Mouse (Mus musculus): ENCODE data around the gene Erf. TPM values are rescaled to one million over a fixed set of nuclear protein-coding genes. Genes with fewer than 3 reads are reported as not detected.

The Erf gene
- polyA plus RNA-seq, 1 experiment from 2014 or later = 18.8 TPM

DNA sequence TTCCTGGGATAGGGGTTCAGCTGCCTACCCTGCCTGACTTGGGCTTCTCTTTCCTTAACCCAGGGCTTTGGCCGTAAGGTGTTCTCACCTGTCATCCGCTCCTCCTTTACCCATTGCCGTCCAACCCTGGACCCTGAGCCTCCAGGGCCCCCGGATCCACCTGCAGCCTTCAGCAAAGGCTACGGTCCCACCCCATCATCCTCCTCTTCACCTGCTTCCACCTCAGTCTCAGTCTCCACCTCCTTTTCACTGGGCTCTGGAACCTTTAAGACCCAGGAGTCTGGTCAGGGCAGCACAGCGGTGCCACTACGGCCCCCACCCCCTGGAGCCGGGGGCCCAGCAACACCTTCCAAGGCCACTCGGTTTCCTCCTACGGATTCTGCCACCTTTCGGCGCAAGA lies 37.5 kb upstream of the Erf start:
- Histone ChIP-seq H3K27me3 (no peaks in the 10 kb centered on the region), H3K9me3 (no peaks in the 10 kb centered on the region), H3K9ac (no peak overlapping the region), H3K27ac (no peak overlapping the region), H3K4me2 (no peak overlapping the region), H3K4me1 (peaks cover 25% of the 10 kb centered on the region), H3K4me3 (no peak overlapping the region), H3K36me3 (peaks cover 84% of the 10 kb centered on the region)
- ATAC-seq (ENCODE audit: borderline replicate concordance, extremely low read depth, low FRiP score, low TSS enrichment) = no peak
- 89% methylated on average over 12 of the region's 12 CpGs for WGBS

- H3K4me2 ChIP-seq = no peak overlapping the region
- 73% methylated on average over 8 of the region's 8 CpGs for WGBS
- H3K9ac ChIP-seq = no peak overlapping the region
- H3K9me3 ChIP-seq = no peaks in the 10 kb centered on the region
- no peak overlapping the region for H3K4me3 ChIP-seq
- ATAC-seq (ENCODE audit: borderline replicate concordance, extremely low read depth, low FRiP score, low TSS enrichment) = no peak
- H3K36me3 ChIP-seq = peaks cover 74% of the 10 kb centered on the region
- H3K27ac ChIP-seq = no peak overlapping the region
- peaks cover 28% of the 10 kb centered on the region for H3K4me1 ChIP-seq
- no peaks in the 10 kb centered on the region for H3K27me3 ChIP-seq
Measured at GRCm38 (mm10) chr7:25286989-25287388, 36.4 kb upstream of the Erf start.

DNA sequence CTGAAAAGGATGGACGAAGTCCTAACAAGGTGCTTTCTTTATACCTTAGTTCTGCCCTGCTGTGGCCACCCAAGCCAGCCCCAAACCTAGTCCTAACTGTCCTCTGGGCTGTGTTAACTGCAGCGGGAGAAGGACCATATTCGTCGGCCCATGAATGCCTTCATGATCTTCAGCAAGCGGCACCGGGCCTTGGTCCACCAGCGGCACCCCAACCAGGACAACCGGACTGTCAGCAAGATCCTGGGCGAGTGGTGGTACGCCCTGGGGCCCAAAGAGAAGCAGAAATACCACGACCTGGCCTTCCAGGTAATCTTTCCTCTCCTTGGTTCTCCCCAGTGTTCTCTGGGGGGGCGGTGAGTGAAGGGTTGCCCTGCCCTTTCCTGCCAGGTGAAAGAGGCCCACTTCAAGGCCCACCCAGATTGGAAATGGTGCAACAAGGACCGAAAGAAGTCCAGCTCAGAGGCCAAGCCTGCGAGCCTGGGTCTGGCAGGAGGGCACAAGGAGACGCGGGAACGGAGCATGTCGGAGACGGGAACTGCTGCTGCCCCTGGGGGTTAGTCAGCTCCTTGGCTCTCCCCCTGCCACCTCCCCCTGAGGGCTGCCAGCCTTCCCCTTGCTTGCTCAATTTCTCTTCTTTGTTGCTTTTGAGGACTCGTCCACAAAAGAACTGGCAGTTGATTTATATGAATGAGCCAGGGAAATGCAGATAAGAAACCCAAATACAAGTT lies 35.1 kb upstream of the Erf start:
- no peak for ATAC-seq (ENCODE audit: borderline replicate concordance, extremely low read depth, low FRiP score, low TSS enrichment)
- Histone ChIP-seq H3K27me3 (no peaks in the 10 kb centered on the region), H3K4me3 (no peak overlapping the region), H3K9me3 (no peaks in the 10 kb centered on the region), H3K27ac (no peak overlapping the region), H3K9ac (no peak overlapping the region), H3K4me1 (peaks cover 34% of the 10 kb centered on the region), H3K4me2 (no peak overlapping the region), H3K36me3 (peaks cover 61% of the 10 kb centered on the region)
- WGBS = 87% methylated on average over 20 of the region's 20 CpGs

DNA sequence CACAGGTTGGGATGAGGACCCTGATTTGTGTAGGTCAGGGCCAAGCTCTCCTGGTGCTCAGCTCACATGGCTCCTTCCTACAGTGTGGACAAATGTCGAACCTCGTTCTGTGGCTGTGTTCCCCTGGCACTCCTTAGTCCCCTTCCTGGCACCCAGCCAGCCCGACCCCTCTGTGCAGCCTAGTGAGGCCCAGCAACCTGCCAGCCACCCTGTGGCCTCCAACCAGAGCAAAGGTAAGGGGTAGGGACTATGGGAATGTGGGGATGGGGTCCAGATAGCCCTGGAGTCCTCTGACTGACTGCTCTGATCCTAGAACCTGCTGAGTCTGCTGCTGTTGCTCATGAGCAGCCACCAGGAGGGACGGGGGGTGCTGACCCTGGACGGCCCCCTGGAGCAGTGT lies 34.2 kb upstream of the Erf start:
- Histone ChIP-seq H3K9me3 (no peaks in the 10 kb centered on the region), H3K36me3 (peaks cover 51% of the 10 kb centered on the region), H3K4me2 (peak overlapping the region; percentile 21; the same call in 1 of the 2 replicates), H3K9ac (no peak overlapping the region), H3K27me3 (no peaks in the 10 kb centered on the region), H3K4me3 (no peak overlapping the region), H3K4me1 (peaks cover 43% of the 10 kb centered on the region), H3K27ac (no peak overlapping the region)
- no peak for ATAC-seq (ENCODE audit: borderline replicate concordance, extremely low read depth, low FRiP score, low TSS enrichment)
- 59% methylated on average over 5 of the region's 5 CpGs for WGBS

DNA sequence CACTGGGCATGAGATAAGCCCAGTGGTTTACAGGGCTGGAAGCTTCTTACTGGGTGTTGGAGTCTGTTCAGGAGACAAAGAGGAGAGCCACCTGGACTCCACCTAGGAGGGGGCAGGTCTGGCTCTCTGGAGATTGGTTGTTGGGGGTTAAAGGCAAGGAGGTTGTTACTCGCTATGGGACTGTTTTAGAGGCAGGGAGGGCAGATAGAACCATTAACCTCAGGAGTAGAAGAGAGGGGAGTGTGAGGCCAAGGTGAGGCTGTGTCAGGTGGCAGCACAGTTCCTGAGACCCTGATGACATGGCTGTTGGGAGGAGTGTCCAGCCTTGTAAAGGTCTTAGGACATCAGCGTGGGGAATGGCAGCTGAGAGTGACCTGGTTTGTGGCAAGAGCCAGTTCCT lies 33.6 kb upstream of the Erf start:
- peaks cover 47% of the 10 kb centered on the region for H3K4me1 ChIP-seq
- peak overlapping the region; percentile 100 for H3K27ac ChIP-seq
- H3K4me3 ChIP-seq = peak overlapping the region; percentile 84
- 65% methylated on average over 2 of the region's 2 CpGs for WGBS
- peak overlapping the region; percentile 89 for H3K4me2 ChIP-seq
- no peak for ATAC-seq (ENCODE audit: borderline replicate concordance, extremely low read depth, low FRiP score, low TSS enrichment)
- H3K9ac ChIP-seq = peak overlapping the region; percentile 85
- no peaks in the 10 kb centered on the region for H3K27me3 ChIP-seq
- H3K9me3 ChIP-seq = no peaks in the 10 kb centered on the region
- H3K36me3 ChIP-seq = peaks cover 46% of the 10 kb centered on the region

DNA sequence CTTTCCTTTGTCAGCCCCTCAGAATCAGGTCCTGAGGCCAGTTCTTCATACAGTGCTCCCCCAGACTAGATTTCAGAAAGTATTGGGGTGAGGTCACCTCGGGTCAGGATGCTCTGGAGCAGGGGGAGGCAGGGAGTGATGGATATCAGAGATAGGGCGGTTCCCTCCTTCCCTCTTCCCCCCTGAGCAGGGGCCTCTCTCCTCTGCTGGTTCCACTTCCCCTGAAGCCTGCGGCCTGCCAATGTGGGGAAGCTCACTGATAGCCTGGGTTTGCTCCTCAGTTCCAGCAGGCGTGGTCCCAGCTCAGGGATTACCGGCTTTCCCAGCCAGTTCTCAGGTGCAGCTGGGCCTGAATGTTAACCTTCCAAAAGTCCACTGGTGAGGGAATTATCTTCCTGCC lies 33.1 kb upstream of the Erf start:
- no peak for ATAC-seq (ENCODE audit: borderline replicate concordance, extremely low read depth, low FRiP score, low TSS enrichment)
- H3K4me2 ChIP-seq = peak overlapping the region; percentile 89
- H3K36me3 ChIP-seq = peaks cover 40% of the 10 kb centered on the region
- no peaks in the 10 kb centered on the region for H3K27me3 ChIP-seq
- H3K4me1 ChIP-seq = peaks cover 47% of the 10 kb centered on the region
- H3K9me3 ChIP-seq = no peaks in the 10 kb centered on the region
- peak overlapping the region; percentile 100 for H3K27ac ChIP-seq
- peak overlapping the region; percentile 84 for H3K4me3 ChIP-seq
- H3K9ac ChIP-seq = peak overlapping the region; percentile 85
- WGBS = 7% methylated on average over 5 of the region's 5 CpGs

GRCm38 (mm10) chr7:25282731-25283211 lies 32.2 kb upstream of the Erf start:
- peak overlapping the region; percentile 100 for H3K27ac ChIP-seq
- peak overlapping the region; percentile 89 for H3K4me2 ChIP-seq
- H3K36me3 ChIP-seq = peaks cover 32% of the 10 kb centered on the region
- H3K4me3 ChIP-seq = peak overlapping the region; percentile 84
- H3K27me3 ChIP-seq = no peaks in the 10 kb centered on the region
- WGBS = under 1% methylated on average over 33 of the region's 36 CpGs
- H3K4me1 ChIP-seq = peaks cover 50% of the 10 kb centered on the region
- no peaks in the 10 kb centered on the region for H3K9me3 ChIP-seq
- H3K9ac ChIP-seq = peak overlapping the region; percentile 85
- ATAC-seq (ENCODE audit: borderline replicate concordance, extremely low read depth, low FRiP score, low TSS enrichment) = peak; percentile 4; the same call in 1 of the 2 replicates

DNA sequence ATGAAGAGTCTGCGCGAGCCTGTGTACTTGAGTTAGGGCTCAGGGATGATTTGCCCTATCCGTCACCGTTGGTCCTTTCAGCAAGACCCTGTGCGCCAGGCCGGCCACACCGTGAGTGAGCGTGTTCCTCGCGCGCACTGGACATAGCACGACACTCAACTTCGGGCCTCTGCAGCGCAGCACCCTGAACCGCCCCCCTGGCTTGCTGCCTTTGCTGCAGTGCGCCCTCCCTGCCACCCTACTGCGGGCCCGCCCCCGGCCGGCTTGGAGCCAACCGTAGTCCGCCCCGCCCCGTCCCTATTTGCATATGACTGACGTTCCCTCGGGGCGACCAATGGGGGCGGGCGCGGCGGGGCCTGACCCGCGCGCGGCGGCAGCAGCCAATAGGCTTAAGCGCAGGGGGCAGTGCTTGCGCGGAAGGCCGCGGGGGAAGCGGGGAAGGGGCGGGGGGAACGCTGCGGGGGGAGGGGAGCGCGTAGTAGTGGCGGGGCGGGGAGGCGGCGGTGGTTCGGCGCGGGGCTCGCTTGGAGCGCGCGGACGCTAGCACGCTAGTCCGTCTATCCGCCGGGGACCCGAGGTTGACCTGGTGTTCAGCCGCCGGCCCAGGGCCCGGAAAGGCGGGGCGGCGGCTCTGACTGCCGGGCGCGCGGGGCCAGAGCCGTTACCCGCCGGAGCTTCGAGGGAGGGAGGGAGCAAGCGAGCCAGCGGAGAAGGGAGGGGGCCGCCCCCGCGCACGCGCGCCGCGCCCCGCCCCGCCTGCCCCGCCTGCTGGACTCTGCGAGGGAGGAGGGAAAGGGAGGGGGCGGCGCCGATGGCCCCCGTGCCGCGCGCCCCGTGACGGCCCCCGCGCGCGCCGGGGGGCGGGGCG lies 31.4 kb upstream of the Erf start:
- H3K9ac ChIP-seq = peak overlapping the region; percentile 85
- H3K27ac ChIP-seq = peak overlapping the region; percentile 100
- peak; percentile 80 for ATAC-seq (ENCODE audit: borderline replicate concordance, extremely low read depth, low FRiP score, low TSS enrichment)
- H3K4me3 ChIP-seq = peak overlapping the region; percentile 84
- H3K36me3 ChIP-seq = peaks cover 23% of the 10 kb centered on the region
- no peaks in the 10 kb centered on the region for H3K27me3 ChIP-seq
- 1% methylated on average over 69 of the region's 108 CpGs for WGBS
- peak overlapping the region; percentile 89 for H3K4me2 ChIP-seq
- H3K9me3 ChIP-seq = no peaks in the 10 kb centered on the region
- H3K4me1 ChIP-seq = peaks cover 58% of the 10 kb centered on the region

DNA sequence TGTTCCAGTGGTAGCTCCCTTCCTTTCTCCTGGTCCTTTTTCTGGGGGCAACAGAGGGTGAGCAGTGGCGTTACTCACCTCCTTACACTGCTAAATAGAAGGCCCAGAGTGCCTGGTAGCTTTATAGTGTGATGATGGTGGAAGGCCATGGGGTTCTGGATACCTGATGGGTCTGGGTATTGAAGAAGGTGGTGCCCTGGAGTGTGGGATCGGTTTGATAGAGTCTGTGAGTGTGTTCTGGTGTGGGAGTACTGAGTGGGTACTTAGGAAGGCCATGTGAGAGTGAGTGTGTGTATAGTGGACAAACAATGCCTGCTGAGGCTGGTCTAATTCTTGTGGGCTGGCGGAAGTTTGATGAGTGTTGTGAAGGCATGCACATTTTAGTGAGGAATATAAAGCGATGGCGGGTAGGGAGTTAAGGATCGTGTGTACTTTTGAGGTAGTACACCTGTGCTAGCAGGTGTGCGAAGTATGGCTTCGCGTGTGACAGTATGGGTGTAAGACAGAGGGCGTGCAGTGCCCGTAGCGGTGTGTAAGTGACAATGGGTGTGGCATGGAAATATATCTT lies 30.7 kb upstream of the Erf start:
- Histone ChIP-seq H3K9ac (peak overlapping the region; percentile 76), H3K4me1 (peaks cover 61% of the 10 kb centered on the region)
- no peak; the same call in 1 of the 2 replicates for ATAC-seq (ENCODE audit: borderline replicate concordance, extremely low read depth, low FRiP score, low TSS enrichment)

DNA sequence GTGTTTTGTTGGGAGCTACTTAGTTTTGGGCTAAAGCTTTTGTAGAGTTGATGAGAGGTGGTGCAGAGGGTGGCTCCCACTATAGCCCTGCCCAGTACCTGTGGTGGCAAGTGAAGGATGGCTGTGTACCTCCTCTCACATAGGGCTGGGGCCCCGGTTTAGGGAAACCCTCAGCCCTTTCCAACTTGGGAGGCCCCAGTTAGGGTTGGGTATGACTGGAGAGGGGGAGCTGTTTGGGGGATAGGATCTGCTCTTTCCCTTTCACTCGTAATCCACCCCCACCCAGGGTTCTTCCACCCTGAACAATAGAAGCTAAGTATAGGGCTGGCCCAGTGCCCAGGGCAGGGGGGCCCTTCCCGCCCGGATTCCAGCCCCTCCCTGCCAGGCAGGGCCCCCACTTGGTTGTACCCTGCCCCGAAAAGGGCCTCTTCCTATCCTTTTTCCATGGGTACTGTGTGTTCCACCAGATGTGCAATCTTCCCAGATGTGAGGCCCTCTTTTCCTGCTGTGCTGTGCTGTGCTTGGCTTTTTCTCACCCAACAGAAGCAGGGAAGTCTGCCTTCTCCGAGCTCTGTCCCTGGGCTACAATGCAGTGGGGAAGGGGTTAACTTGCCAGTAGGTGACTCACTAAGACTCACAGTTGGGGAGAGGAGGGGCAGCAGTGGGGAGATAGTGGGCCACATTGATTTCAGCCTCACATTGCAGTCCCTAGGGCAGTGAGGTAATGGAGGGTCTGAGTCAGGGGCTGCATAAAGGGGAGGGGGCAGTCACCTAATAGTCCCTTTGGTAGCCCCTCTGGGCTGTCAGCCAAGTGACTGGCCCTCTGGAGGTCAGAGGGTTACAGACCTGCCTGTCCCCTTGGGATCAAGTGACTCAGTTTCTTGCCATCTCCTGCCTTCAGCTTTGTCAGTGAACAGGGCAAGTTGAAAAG lies 29.6 kb upstream of the Erf start:
- Histone ChIP-seq H3K4me1 (peaks cover 65% of the 10 kb centered on the region), H3K9me3 (no peaks in the 10 kb centered on the region), H3K4me2 (peak overlapping the region; percentile 89), H3K9ac (peak overlapping the region; percentile 76), H3K36me3 (peaks cover 5% of the 10 kb centered on the region), H3K27me3 (no peaks in the 10 kb centered on the region), H3K27ac (peak overlapping the region; percentile 100), H3K4me3 (peak overlapping the region; percentile 84)
- peak; percentile 2 for ATAC-seq (ENCODE audit: borderline replicate concordance, extremely low read depth, low FRiP score, low TSS enrichment)
- 0% methylated on average over 6 of the region's 6 CpGs for WGBS

More for the DNA sequence above, 30.7 kb upstream of the Erf start:
- Histone ChIP-seq H3K36me3 (peaks cover 16% of the 10 kb centered on the region), H3K9me3 (no peaks in the 10 kb centered on the region), H3K4me2 (peak overlapping the region; percentile 89), H3K27me3 (no peaks in the 10 kb centered on the region), H3K4me3 (peak overlapping the region; percentile 84), H3K27ac (peak overlapping the region; percentile 100)
- 8% methylated on average over 12 of the region's 12 CpGs for WGBS
